Mouse (Mus musculus) midbrain, embryonic 15.5 days (tissue): ENCODE measurements around the gene Psma3. TPM values are rescaled to one million over a fixed set of nuclear protein-coding genes. Genes with fewer than 3 reads are reported as not detected.
"Not testable (repeated sequence)": the region's sequence is repeated elsewhere in the genome, so short reads cannot be mapped to it uniquely, and the experiment has no call there.

Experiments used
- ATAC-seq: fragments of 200-750 bp; cut with Nextera tagmentation; replicated peaks from 2 replicates; pipeline ENCODE4 v1.8.0; 2017; ENCODE audit warnings: moderate TSS enrichment
- H3K27ac ChIP-seq: fragments of 300-500 bp; sonication (generic); 2 replicates; pipeline ENCODE4 v1.5.1; 2015; ENCODE audit warnings: mild to moderate bottlenecking, inconsistent platforms
- H3K27me3 ChIP-seq: fragments of 300-500 bp; sonication (generic); replicated peaks from 2 replicates; pipeline ENCODE4 v1.6.1; 2015; ENCODE audit warnings: inconsistent platforms
- H3K36me3 ChIP-seq: fragments of 300-500 bp; sonication (generic); replicated peaks from 2 replicates; pipeline ENCODE4 v1.6.1; 2015; ENCODE audit warnings: inconsistent platforms
- H3K4me1 ChIP-seq: fragments of 300-500 bp; sonication (generic); 2 replicates; pipeline ENCODE4 v1.6.1; 2015; ENCODE audit warnings: inconsistent platforms
- H3K4me2 ChIP-seq: fragments of 300-500 bp; sonication (generic); 2 replicates; pipeline ENCODE4 v1.6.1; 2015; ENCODE audit warnings: inconsistent platforms, mild to moderate bottlenecking, moderate library complexity
- H3K4me3 ChIP-seq: fragments of 300-500 bp; sonication (generic); 2 replicates; pipeline ENCODE4 v1.5.1; 2015; ENCODE audit warnings: mild to moderate bottlenecking, inconsistent platforms
- H3K9ac ChIP-seq: fragments of 300-500 bp; sonication (generic); 2 replicates; pipeline ENCODE4 v1.6.1; 2015; ENCODE audit warnings: mild to moderate bottlenecking, inconsistent platforms
- H3K9me3 ChIP-seq: fragments of 300-500 bp; sonication (generic); 2 replicates; pipeline ENCODE4 v1.6.1; 2016; ENCODE audit warnings: inconsistent platforms
- WGBS: fragments of 180-500 bp; shearing (Covaris S2); methylation state at CpG from one replicate; pipeline ENCODE4 v1.1.7; 2015; ENCODE audit warnings: mixed read lengths; 5-methylcytosine and 5-hydroxymethylcytosine counted together
- polyA plus RNA-seq: library from polyadenylated mRNA; unstranded; fragments of >200 nt; fragmentation: Nextera tagmentation; extraction: Ambion mirVana; gene quantifications from 2 replicates; pipeline ENCODE4 v1.2.1, GENCODE M21; 2015

Psma3 gene
- polyA plus RNA-seq, 1 experiment from 2014 or later = 513 TPM

DNA sequence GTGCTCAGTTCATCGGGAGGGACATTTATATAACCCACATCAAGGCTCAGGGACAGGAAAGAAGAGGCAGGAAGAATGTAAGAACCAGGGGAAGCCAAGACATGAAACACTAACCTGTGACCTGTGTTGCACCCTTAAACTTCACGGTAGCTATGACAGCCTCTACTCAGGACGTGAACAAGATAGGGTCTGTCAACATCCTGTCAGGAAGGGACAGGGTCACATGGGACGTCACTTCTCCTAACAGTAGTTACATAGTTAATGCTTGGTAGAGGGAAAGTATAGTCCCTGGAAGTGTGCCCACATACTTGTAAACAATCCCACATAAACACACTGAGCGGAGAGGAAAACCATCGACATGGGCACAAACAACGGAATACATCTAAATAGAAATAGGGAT is 32.5 kb downstream of the Psma3 start:
- WGBS = 88% methylated on average over 7 of the region's 7 CpGs

DNA sequence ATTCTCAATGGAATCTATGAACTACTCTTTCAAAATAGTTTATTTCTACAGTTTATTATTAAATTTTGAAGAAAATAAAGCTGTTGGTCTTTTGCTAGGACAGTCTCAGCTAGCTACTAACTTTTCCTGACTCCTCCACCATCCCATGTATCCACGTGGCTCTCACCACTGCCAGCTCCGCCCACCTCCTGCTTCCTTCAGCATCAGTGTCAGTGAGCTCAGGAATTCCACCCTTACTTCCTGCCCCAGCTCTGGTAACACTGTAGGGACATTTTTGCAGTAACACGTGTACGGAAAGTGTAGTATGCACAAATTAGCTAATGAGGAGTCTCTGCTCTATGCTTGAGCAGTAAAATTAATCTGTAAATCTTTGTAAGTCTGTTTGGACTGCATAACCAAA is 35.3 kb downstream of the Psma3 start:
- H3K27ac ChIP-seq = no peak overlapping the region
- H3K27me3 ChIP-seq = no peaks in the 10 kb centered on the region
- no peak overlapping the region for H3K4me2 ChIP-seq
- H3K9ac ChIP-seq = no peak overlapping the region
- H3K4me3 ChIP-seq = no peak overlapping the region
- no peak for ATAC-seq
- no peaks in the 10 kb centered on the region for H3K9me3 ChIP-seq
- WGBS = 74% methylated on average over 4 of the region's 4 CpGs
- peaks cover 36% of the 10 kb centered on the region for H3K36me3 ChIP-seq
- peaks cover 25% of the 10 kb centered on the region for H3K4me1 ChIP-seq

More for the DNA sequence above, 32.5 kb downstream of the Psma3 start:
- no peaks in the 10 kb centered on the region for H3K9me3 ChIP-seq
- H3K27ac ChIP-seq = no peak overlapping the region
- H3K27me3 ChIP-seq = no peaks in the 10 kb centered on the region
- peaks cover 2% of the 10 kb centered on the region for H3K4me1 ChIP-seq
- H3K4me2 ChIP-seq = no peak overlapping the region
- H3K4me3 ChIP-seq = no peak overlapping the region
- peaks cover 41% of the 10 kb centered on the region for H3K36me3 ChIP-seq
- ATAC-seq = no peak
- no peak overlapping the region for H3K9ac ChIP-seq

DNA sequence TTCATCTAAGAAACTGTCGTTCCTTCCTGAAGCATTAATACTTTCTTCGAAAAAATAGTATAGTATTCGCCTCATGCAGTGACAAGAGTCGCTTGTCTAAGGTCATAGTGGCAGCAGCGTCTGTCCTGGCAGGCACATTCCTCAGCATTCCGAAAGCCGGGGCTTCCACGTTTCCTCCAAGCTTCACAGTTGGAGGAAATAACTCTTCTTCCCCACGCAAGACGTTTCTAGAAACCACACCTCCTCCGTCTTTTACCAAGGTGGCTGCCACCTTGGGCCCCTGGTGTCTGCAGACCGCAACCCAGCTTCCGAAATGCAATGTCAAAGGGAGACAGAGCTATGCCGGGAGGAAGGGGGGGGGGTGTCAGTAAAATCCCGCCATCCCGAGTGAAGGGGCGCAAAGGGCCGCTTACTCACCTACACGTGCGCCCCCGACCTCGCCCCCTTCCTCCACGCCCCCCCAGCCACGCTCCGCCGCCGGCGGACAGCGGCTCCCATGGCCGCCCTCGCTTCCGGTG is 40.5 kb downstream of the Psma3 start:
- Histone ChIP-seq H3K27ac (peak overlapping the region; percentile 98), H3K9me3 (no peaks in the 10 kb centered on the region), H3K4me1 (peaks cover 31% of the 10 kb centered on the region), H3K4me3 (peak overlapping the region; percentile 62), H3K36me3 (peaks cover 11% of the 10 kb centered on the region; the same call in 1 of the 2 replicates), H3K4me2 (peak overlapping the region; percentile 68), H3K9ac (peak overlapping the region; percentile 86), H3K27me3 (no peaks in the 10 kb centered on the region)
- ATAC-seq = peak; percentile 9
- whole genome bisulfite sequencing = under 1% methylated on average over 30 of the region's 32 CpGs

DNA sequence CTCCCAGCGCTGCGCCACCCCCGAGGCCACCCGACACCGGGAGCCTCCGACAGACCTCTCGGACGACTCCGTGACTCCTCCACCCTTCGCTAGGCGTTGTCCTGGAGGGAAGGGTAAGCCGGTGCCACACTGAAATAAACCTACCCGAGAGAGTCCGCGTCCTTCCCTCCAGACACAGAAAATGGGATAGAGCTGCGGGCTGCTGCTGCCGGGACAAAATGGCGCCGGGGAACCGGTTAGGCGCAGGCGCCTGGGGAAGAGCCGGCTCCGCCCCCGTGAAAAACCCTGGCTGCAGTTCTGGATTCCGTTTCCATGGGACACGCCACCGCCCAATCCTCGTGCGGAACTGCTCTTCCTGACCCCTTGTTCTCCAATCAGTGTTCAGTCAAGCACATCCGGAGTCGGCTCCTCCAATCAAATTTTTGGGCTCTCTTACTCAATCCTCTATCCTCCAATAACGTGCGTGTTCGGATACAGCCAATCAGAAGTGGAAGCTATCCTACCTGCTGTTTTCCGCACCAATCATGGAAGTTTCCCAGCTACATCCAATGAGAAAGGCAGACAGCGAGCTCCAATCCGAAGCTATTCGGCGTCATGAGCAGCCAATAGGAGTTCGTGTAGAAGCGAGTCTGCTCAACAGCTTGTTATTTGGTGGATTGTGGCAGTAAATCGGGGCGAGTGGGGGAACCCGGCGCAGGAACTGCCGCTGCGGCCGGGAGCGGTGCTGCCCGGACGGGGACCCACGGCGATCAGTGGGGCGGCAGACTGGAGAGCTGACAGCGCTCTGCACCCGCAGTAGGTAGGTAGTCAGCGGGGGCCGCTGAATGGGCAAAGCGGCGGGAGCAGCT is 41.2 kb downstream of the Psma3 start, which contains the start of gene Arid4a:
Gene Arid4a (plus strand): TSS at position 628 of the 848 bp plus-strand sequence.
- peaks cover 31% of the 10 kb centered on the region for H3K4me1 ChIP-seq
- H3K4me3 ChIP-seq = peak within 1 kb of the TSS; percentile 62
- H3K27me3 ChIP-seq = no peaks in the 10 kb centered on the region
- H3K4me2 ChIP-seq = peak within 1 kb of the TSS; percentile 89
- under 1% methylated on average over 61 of the region's 61 CpGs for WGBS
- ATAC-seq = peak; percentile 98
- H3K36me3 ChIP-seq = peaks cover 13% of the 10 kb centered on the region; the same call in 1 of the 2 replicates
- no peaks in the 10 kb centered on the region for H3K9me3 ChIP-seq
- peak within 1 kb of the TSS; percentile 98 for H3K27ac ChIP-seq
- peak within 1 kb of the TSS; percentile 86 for H3K9ac ChIP-seq

DNA sequence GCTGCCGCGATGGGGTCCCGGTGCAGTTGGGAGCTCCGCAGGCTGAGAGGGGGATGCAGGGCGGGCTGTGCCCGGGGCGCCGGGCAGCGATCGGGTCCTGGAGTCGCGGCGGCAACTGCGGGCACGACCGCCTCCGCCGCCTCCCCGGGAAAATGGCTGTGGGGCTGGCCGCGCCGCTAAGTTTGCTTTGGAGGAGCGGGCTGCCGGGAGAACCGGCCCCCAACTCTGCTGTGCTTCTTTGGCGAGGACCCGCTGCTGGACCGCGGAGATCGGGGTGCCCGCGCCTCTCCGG is 41.7 kb downstream of the Psma3 start:
- 1% methylated on average over 33 of the region's 33 CpGs for WGBS
- Histone ChIP-seq H3K4me3 (peak overlapping the region; percentile 62), H3K4me2 (peak overlapping the region; percentile 89), H3K9me3 (no peaks in the 10 kb centered on the region), H3K4me1 (peaks cover 31% of the 10 kb centered on the region), H3K36me3 (peaks cover 18% of the 10 kb centered on the region; the same call in 1 of the 2 replicates), H3K27me3 (no peaks in the 10 kb centered on the region), H3K27ac (peak overlapping the region; percentile 82), H3K9ac (peak overlapping the region; percentile 68)
- peak; percentile 12 for ATAC-seq

DNA sequence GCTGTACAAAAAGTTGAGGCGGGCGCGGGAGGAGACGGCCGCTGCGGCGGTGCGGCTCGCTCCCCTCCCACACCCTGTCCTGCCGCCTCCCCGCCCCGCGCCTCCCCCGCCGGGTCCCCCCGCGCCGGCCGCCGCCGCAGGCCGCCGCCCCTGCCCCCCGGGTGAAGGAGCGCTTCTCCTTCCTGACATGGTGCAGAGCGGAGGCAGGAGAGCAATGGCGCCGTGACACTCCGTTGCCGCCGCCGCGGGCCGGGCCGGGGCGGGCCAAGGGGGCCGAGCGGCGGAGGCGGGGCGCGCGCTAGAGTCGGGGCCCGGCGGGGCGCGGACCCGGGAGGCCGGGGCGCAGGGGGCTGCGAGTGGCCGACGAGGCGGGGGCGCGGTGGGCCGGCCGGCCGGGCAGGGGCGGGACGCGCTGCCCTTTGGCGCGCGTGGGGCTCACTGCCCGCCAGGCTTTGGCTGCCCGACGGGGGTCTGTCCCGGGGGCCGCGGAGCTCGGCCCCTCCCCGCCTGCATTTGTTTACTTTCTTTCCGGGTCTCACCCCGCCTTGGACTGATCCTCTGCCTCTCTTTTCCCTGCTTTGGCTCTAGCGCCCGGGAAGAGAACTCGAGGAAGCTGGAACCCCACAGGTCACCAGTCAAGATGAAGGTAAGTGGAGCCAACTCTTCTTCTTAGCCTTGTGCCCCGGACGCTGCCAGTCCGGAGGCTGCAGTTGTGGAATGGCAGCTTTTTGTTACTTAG is 42.3 kb downstream of the Psma3 start:
- no peak for ATAC-seq
- WGBS = under 1% methylated on average over 76 of the region's 82 CpGs
- peak overlapping the region; percentile 62 for H3K4me3 ChIP-seq

DNA sequence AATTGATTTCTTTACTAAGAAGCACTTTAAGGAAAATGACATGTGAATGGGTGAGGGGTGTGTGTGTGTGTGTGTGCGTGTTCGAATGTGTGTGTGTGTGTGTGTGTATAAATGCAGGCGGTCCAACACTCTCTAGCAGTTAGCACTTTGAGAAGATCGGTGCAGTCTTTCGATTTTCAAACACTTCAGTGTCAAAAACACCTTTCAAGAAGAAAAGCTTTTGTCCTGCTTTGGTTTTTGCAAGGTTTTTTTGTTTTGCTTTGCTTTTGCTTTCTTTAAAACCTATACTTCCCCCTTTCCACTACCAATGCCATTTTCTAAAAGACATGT is 42.8 kb downstream of the Psma3 start:
- Histone ChIP-seq H3K4me2 (peak overlapping the region; percentile 89), H3K9me3 (no peaks in the 10 kb centered on the region), H3K4me3 (peak overlapping the region; percentile 62), H3K4me1 (peaks cover 26% of the 10 kb centered on the region), H3K27me3 (no peaks in the 10 kb centered on the region), H3K9ac (peak overlapping the region; percentile 68), H3K36me3 (peaks cover 18% of the 10 kb centered on the region; the same call in 1 of the 2 replicates), H3K27ac (peak overlapping the region; percentile 82)
- WGBS = 15% methylated on average over 5 of the region's 5 CpGs
- ATAC-seq = no peak

More for the DNA sequence above, 42.3 kb downstream of the Psma3 start:
- Histone ChIP-seq H3K4me1 (peaks cover 31% of the 10 kb centered on the region), H3K27me3 (no peaks in the 10 kb centered on the region), H3K27ac (peak overlapping the region; percentile 82), H3K4me2 (peak overlapping the region; percentile 89), H3K36me3 (peaks cover 18% of the 10 kb centered on the region; the same call in 1 of the 2 replicates), H3K9me3 (no peaks in the 10 kb centered on the region), H3K9ac (peak overlapping the region; percentile 68)

DNA sequence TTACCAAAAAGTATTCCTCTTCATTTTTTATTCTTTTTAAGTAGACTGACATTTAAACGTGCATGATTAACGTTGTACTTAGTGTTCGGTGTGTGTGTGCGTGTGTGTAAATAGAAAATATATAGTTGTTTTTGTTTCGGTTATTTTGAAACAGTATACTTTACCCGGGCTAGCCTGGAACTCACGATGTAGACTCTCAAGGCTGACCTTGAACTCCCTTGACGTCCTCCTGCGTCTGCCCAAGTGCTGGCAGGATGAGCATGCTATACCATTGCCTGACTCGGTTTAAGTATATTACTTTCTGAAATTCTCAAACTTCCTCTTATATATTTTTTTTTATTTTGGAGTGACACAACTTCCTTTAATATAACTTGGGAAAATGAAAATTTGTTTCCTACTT is 43.4 kb downstream of the Psma3 start:
- no peak overlapping the region for H3K4me3 ChIP-seq
- WGBS = 88% methylated on average over 10 of the region's 10 CpGs
- H3K36me3 ChIP-seq = peaks cover 21% of the 10 kb centered on the region; the same call in 1 of the 2 replicates
- no peak overlapping the region for H3K4me2 ChIP-seq
- no peak overlapping the region for H3K27ac ChIP-seq
- H3K9me3 ChIP-seq = no peaks in the 10 kb centered on the region
- H3K27me3 ChIP-seq = no peaks in the 10 kb centered on the region
- H3K9ac ChIP-seq = no peak overlapping the region
- no peak for ATAC-seq
- H3K4me1 ChIP-seq = peaks cover 23% of the 10 kb centered on the region

DNA sequence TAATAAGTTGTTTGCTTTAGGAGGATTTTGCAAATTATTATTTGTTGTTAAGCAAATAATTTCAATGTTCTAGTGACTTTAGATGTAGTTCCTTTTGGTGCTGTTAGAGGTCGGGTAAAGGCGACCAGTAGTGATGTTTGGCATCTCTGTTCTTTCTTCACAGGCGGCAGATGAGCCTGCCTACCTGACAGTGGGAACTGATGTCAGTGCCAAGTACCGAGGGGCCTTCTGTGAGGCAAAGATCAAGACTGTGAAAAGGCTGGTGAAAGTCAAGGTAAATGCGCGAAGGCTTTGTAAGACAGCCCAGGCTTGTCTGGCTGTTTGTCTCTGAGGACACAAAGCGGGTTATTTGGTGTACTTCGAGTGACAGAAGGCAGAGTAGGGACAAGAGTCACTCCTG is 44.8 kb downstream of the Psma3 start:
- Histone ChIP-seq H3K4me1 (peaks cover 11% of the 10 kb centered on the region), H3K27ac (no peak overlapping the region), H3K36me3 (peaks cover 30% of the 10 kb centered on the region; the same call in 1 of the 2 replicates), H3K9ac (no peak overlapping the region), H3K4me3 (no peak overlapping the region), H3K27me3 (no peaks in the 10 kb centered on the region), H3K4me2 (no peak overlapping the region), H3K9me3 (no peaks in the 10 kb centered on the region)
- no peak for ATAC-seq
- WGBS = 87% methylated on average over 8 of the region's 8 CpGs

DNA sequence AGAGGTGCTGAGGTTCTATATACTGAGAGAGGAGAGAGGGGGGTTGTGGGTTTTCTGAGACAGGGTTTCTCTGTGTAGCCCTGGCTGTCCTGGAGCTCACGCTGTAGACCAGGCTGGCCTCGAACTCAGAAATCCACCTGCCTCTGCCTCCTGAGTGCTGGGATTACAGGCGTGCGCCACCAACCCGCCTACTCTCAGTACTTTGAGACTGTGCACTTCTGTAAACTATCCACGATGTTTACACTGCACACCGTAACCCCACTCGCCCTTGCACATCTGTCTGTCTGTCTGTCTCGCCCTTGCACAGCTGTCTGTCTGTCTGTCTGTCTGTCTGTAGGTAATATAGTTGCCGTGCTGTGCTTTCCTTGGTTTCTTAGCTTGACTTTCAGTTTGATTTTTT is 50.0 kb downstream of the Psma3 start:
- WGBS = 97% methylated on average over 10 of the region's 10 CpGs

DNA sequence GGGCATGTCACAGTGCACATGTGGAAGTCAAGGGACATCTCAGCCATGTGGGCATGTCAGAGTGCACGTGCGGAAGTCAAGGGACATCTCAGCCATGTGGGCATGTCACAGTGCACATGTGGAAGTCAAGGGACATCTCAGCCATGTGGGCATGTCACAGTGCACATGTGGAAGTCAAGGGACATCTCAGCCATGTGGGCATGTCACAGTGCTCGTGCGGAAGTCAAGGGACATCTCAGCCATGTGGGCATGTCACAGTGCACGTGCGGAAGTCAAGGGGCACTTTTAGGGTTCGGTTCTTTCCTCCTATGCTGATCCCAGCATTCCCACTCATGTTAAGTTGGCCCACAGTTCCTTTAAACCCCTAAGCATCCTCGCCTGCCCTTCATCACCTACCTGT is 53.8 kb downstream of the Psma3 start:
- not testable (repeated sequence) for H3K4me3 ChIP-seq, H3K9ac ChIP-seq, H3K4me1 ChIP-seq, H3K9me3 ChIP-seq, H3K27ac ChIP-seq, ATAC-seq, H3K27me3 ChIP-seq, H3K4me2 ChIP-seq
- 92% methylated on average over 8 of the region's 8 CpGs for WGBS
- peaks cover 20% of the 10 kb centered on the region; the same call in 1 of the 2 replicates for H3K36me3 ChIP-seq

More for the DNA sequence above, 50.0 kb downstream of the Psma3 start:
- H3K36me3 ChIP-seq = peaks cover 37% of the 10 kb centered on the region; the same call in 1 of the 2 replicates
- H3K27me3 ChIP-seq = no peaks in the 10 kb centered on the region
- H3K9ac ChIP-seq = no peak overlapping the region
- H3K9me3 ChIP-seq = no peaks in the 10 kb centered on the region
- no peak overlapping the region for H3K27ac ChIP-seq
- H3K4me1 ChIP-seq = no peaks in the 10 kb centered on the region
- H3K4me3 ChIP-seq = no peak overlapping the region
- H3K4me2 ChIP-seq = no peak overlapping the region
- ATAC-seq = no peak

DNA sequence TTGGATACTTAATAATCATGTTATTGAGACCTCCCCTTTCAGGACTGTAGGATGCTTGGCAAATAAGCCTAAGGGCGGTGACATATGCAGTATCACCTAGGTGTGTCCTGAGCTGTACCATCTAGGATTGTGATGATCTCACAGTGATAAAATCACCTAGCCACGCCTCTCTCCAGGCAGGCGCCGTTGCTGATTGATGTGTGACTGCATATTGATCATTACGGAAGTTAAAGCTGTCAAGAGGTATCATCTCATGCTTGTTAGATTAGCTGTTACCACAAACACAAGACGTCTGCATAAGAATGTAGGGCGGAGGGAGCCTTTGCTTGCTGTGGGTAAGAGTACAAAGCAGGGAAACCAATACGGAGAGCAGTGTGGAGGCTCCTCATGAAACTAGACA is 55.8 kb downstream of the Psma3 start:
- H3K36me3 ChIP-seq = peaks cover 10% of the 10 kb centered on the region; the same call in 1 of the 2 replicates
- H3K4me3 ChIP-seq = no peak overlapping the region
- WGBS = 88% methylated on average over 8 of the region's 8 CpGs
- H3K9me3 ChIP-seq = no peaks in the 10 kb centered on the region
- H3K4me1 ChIP-seq = no peaks in the 10 kb centered on the region
- H3K27ac ChIP-seq = no peak overlapping the region
- no peak overlapping the region for H3K9ac ChIP-seq
- H3K27me3 ChIP-seq = no peaks in the 10 kb centered on the region
- no peak for ATAC-seq
- no peak overlapping the region for H3K4me2 ChIP-seq
